Mouse (Mus musculus): ENCODE measurements around the gene Nbr1. TPM values are rescaled to one million over a fixed set of nuclear protein-coding genes. Genes with fewer than 3 reads are reported as not detected.
"Not testable (repeated sequence)": the region's sequence is repeated elsewhere in the genome, so short reads cannot be mapped to it uniquely, and the experiment has no call there.

The Nbr1 gene
- total and polyA plus RNA-seq, 2 experiments from 2014 or later: 64.7 to 141 TPM

GRCm38 (mm10) chr11:101582054-101583035 is 30.4 kb downstream of the Nbr1 start, which contains the start of gene Tmem106a:
TSS of gene Tmem106a (plus strand) at chr11:101582242.
- TF ChIP-seq CTCF (IDR thresholded peaks at IDR 0.05; ENCODE audit: low read depth): no peak
- DNase-seq: no peak
- 22% methylated on average over 30 of the region's 31 CpGs for WGBS
- Histone ChIP-seq H3K9ac (no peak within 1 kb of the TSS), H3K4me1 (ENCODE audit: insufficient read depth) (no peaks in the 10 kb centered on the region), H3K36me3 (ENCODE audit: insufficient read depth) (peaks cover 41% of the 10 kb centered on the region), H3K4me3 (ENCODE audit: low read depth, low read length) (0 out of 2 replicates have a peak within 1 kb of the TSS, but pooled peaks have one; percentile 7), H3K27ac (ENCODE audit: low read depth, low read length) (no peak within 1 kb of the TSS), H3K9me3 (ENCODE audit: low read length) (no peaks in the 10 kb centered on the region), H3K4me2 (ENCODE audit: low read depth) (peak within 1 kb of the TSS; percentile 31), H3K27me3 (ENCODE audit: insufficient read depth, low read length) (no peaks in the 10 kb centered on the region)
- ATAC-seq: no peak

DNA sequence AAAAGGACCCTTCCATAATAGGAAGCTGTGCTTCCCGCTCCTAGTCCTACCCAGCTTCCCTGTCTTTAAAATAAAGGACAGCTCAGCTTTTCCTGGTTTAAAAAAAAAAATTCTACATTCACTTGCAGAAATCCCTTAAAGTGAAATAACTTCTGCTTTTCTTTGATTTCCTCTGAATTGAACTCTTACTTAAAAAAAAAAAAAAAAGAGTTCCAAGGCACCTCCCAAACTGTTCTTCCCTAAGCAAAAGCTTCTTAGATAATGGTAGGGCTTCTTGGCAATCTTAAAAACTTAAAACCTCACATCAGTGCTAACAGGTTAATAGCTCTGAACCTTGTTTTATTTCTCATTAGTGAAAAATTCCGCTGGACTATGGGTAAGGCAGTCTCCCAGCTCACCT is 31.3 kb downstream of the Nbr1 start:
- H3K36me3 ChIP-seq (ENCODE audit: insufficient read depth): peaks cover 33% of the 10 kb centered on the region
- H3K4me2 ChIP-seq (ENCODE audit: low read depth): no peak overlapping the region
- WGBS: 80% methylated on average over 2 of the region's 2 CpGs
- H3K4me3 ChIP-seq (ENCODE audit: low read depth, low read length): no peak overlapping the region
- no peak for TF ChIP-seq CTCF (IDR thresholded peaks at IDR 0.05; ENCODE audit: low read depth)
- H3K27me3 ChIP-seq (ENCODE audit: insufficient read depth, low read length): no peaks in the 10 kb centered on the region
- no peaks in the 10 kb centered on the region for H3K9me3 ChIP-seq (ENCODE audit: low read length)
- no peak overlapping the region for H3K27ac ChIP-seq (ENCODE audit: low read depth, low read length)
- no peaks in the 10 kb centered on the region for H3K4me1 ChIP-seq (ENCODE audit: insufficient read depth)
- H3K9ac ChIP-seq: no peak overlapping the region
- ATAC-seq (no peak), DNase-seq (no peak)

DNA sequence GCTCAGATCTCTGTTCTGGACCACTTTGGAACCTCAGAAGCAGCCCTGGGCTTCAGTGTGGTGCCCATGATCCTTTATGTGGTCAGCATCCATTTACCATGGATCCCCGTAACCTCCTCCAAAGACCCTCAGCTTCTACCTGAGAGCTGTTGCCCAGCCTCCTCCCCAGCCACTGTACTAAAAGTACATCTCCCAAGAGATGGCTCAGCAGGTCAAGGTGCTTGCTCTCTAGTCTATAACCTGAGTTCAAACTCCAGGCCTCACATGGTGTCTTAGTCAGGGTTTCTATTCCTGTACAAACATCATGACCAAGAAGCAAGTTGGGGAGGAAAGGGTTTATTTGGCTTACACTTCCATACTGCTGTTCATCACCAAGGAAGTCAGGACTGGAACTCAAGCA is 33.1 kb downstream of the Nbr1 start:
- 93% methylated on average over 1 of the region's 1 CpGs for WGBS
- not testable (repeated sequence) for H3K9me3 ChIP-seq (ENCODE audit: low read length); H3K4me3 ChIP-seq (ENCODE audit: low read depth, low read length); H3K27me3 ChIP-seq (ENCODE audit: insufficient read depth, low read length); ATAC-seq; H3K9ac ChIP-seq; H3K4me2 ChIP-seq (ENCODE audit: low read depth); H3K27ac ChIP-seq (ENCODE audit: low read depth, low read length); DNase-seq; H3K4me1 ChIP-seq (ENCODE audit: insufficient read depth)
- peaks cover 17% of the 10 kb centered on the region for H3K36me3 ChIP-seq (ENCODE audit: insufficient read depth)

- no peaks in the 10 kb centered on the region for H3K27me3 ChIP-seq (ENCODE audit: insufficient read depth, low read length)
- H3K27ac ChIP-seq (ENCODE audit: low read depth, low read length): no peak overlapping the region
- H3K9me3 ChIP-seq (ENCODE audit: low read length): no peaks in the 10 kb centered on the region
- 79% methylated on average over 4 of the region's 4 CpGs for WGBS
- H3K36me3 ChIP-seq (ENCODE audit: insufficient read depth): peaks cover 9% of the 10 kb centered on the region; the same call in 1 of the 2 replicates
- TF ChIP-seq CTCF (IDR thresholded peaks at IDR 0.05; ENCODE audit: low read depth): no peak
- H3K4me2 ChIP-seq (ENCODE audit: low read depth): no peak overlapping the region
- no peak overlapping the region for H3K4me3 ChIP-seq (ENCODE audit: low read depth, low read length)
- no peak overlapping the region for H3K9ac ChIP-seq
- ATAC-seq (no peak), DNase-seq (no peak)
- H3K4me1 ChIP-seq (ENCODE audit: insufficient read depth): no peaks in the 10 kb centered on the region
Measured at GRCm38 (mm10) chr11:101585805-101586204, 33.9 kb downstream of the Nbr1 start.

- no peaks in the 10 kb centered on the region for H3K4me1 ChIP-seq (ENCODE audit: insufficient read depth)
- ATAC-seq (no peak), DNase-seq (no peak)
- no peaks in the 10 kb centered on the region for H3K27me3 ChIP-seq (ENCODE audit: insufficient read depth, low read length)
- no peak overlapping the region for H3K27ac ChIP-seq (ENCODE audit: low read depth, low read length)
- no peak overlapping the region for H3K4me2 ChIP-seq (ENCODE audit: low read depth)
- no peak for TF ChIP-seq CTCF (IDR thresholded peaks at IDR 0.05; ENCODE audit: low read depth)
- WGBS: 88% methylated on average over 10 of the region's 10 CpGs
- no peak overlapping the region for H3K4me3 ChIP-seq (ENCODE audit: low read depth, low read length)
- no peak overlapping the region for H3K9ac ChIP-seq
- H3K9me3 ChIP-seq (ENCODE audit: low read length): no peaks in the 10 kb centered on the region
- peaks cover 4% of the 10 kb centered on the region; the same call in 1 of the 2 replicates for H3K36me3 ChIP-seq (ENCODE audit: insufficient read depth)
Measured at GRCm38 (mm10) chr11:101587676-101588075, 35.7 kb downstream of the Nbr1 start.

DNA sequence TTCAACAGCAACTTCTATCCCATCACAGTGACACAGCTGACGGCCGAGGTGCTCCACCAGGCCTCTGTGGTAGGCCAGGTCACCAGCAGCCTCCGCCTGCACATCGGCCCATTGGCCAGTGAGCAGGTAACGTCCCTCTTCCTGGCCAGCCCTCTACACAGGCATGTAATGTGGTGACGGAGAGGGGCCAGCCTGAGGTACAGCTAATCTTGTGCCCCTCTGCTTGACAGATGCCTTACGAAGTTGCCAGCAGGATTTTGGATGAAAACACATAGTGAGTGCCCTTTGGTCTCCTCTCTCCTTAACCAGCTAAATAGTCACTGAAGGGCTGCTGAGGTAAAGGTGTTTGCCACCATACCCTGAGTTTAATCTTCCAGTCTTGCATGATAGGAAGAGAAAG is 36.9 kb downstream of the Nbr1 start:
- no peak for TF ChIP-seq CTCF (IDR thresholded peaks at IDR 0.05; ENCODE audit: low read depth)
- peaks cover 4% of the 10 kb centered on the region; the same call in 1 of the 2 replicates for H3K36me3 ChIP-seq (ENCODE audit: insufficient read depth)
- no peak for DNase-seq
- H3K9ac ChIP-seq: no peak overlapping the region
- no peak overlapping the region for H3K4me2 ChIP-seq (ENCODE audit: low read depth)
- no peaks in the 10 kb centered on the region for H3K4me1 ChIP-seq (ENCODE audit: insufficient read depth)
- H3K4me3 ChIP-seq (ENCODE audit: low read depth, low read length): no peak overlapping the region
- no peak overlapping the region for H3K27ac ChIP-seq (ENCODE audit: low read depth, low read length)
- no peaks in the 10 kb centered on the region for H3K27me3 ChIP-seq (ENCODE audit: insufficient read depth, low read length)
- H3K9me3 ChIP-seq (ENCODE audit: low read length): no peaks in the 10 kb centered on the region
- ATAC-seq: no peak
- 88% methylated on average over 7 of the region's 7 CpGs for WGBS

- peak; percentile 74 for TF ChIP-seq CTCF (IDR thresholded peaks at IDR 0.05; ENCODE audit: low read depth)
- DNase-seq: peak; percentile 57
- peaks cover 4% of the 10 kb centered on the region; the same call in 1 of the 2 replicates for H3K36me3 ChIP-seq (ENCODE audit: insufficient read depth)
Measured at GRCm38 (mm10) chr11:101589444-101589843, 37.5 kb downstream of the Nbr1 start.

More at GRCm38 (mm10) chr11:101589444-101589843, 37.5 kb downstream of the Nbr1 start:
- no peak overlapping the region for H3K27ac ChIP-seq (ENCODE audit: low read depth, low read length)
- H3K27me3 ChIP-seq (ENCODE audit: insufficient read depth, low read length): no peaks in the 10 kb centered on the region
- no peaks in the 10 kb centered on the region for H3K9me3 ChIP-seq (ENCODE audit: low read length)
- no peak overlapping the region for H3K4me2 ChIP-seq (ENCODE audit: low read depth)
- no peak overlapping the region for H3K4me3 ChIP-seq (ENCODE audit: low read depth, low read length)
- H3K9ac ChIP-seq: no peak overlapping the region
- H3K4me1 ChIP-seq (ENCODE audit: insufficient read depth): no peaks in the 10 kb centered on the region
- WGBS: 28% methylated on average over 5 of the region's 5 CpGs
- no peak for ATAC-seq
